Mouse (Mus musculus): ENCODE results near the gene Plau.

DNA sequence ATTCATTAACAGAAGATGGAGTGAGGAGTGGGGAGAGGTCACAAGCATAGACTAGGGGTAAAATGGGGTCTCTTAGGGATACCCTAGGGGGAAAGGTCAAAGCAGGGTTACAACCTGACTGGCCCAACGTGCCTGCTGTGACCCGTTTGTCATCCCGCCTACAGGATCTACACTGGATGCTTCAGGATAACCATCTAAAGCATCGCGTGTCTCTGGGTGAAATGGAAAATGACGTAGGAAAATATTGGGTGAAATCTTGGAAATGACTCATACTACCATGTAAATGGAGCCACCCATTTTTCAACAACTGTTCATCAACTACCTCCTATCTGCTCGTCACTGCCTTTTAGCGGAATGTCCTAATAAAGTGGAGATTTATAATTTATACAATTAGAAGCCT, 40.3 kb upstream of the Plau start:
- no peak for TF ChIP-seq CTCF (IDR thresholded peaks at IDR 0.05; ENCODE audit: low read depth)
- TF ChIP-seq EP300 (IDR thresholded peaks at IDR 0.05; ENCODE audit: low read depth): no peak
